Mouse (Mus musculus): Measurements from ENCODE around the gene Ccdc13. TPM values are rescaled to one million over a fixed set of nuclear protein-coding genes. Genes with fewer than 3 reads are reported as not detected.

Gene Ccdc13
- not detected in 2 replicates for polyA plus RNA-seq (2015; fragmentation: Nextera tagmentation; extraction: Ambion mirVana)

- peak within 1 kb of the TSS; percentile 28 for H3K4me3 ChIP-seq (ENCODE audit: low read depth, low read length)
- 4% methylated on average over 61 of the region's 61 CpGs for WGBS (ENCODE audit: insufficient replicate concordance)
- H3K9ac ChIP-seq (replicated peaks): no peak within 1 kb of the TSS
- H3K36me3 ChIP-seq (replicated peaks; ENCODE audit: insufficient read depth, low read length): no peaks in the 10 kb centered on the region
- DNase-seq: peak; percentile 69
- peak; percentile 52 for ATAC-seq
- TF ChIP-seq CTCF (IDR thresholded peaks at IDR 0.05; ENCODE audit: low read depth) (no peak), EP300 (IDR thresholded peaks at IDR 0.05; ENCODE audit: low read depth) (no peak)
- H3K4me1 ChIP-seq (ENCODE audit: insufficient read depth): peaks cover 11% of the 10 kb centered on the region
- H3K4me2 ChIP-seq (ENCODE audit: low read depth, low read length): peak within 1 kb of the TSS; percentile 67
- no peak within 1 kb of the TSS for H3K27ac ChIP-seq (ENCODE audit: low read depth)
- H3K27me3 ChIP-seq (ENCODE audit: insufficient read depth, low read length): 0 out of 2 replicates have a peak, but pooled peaks cover 6% of the 10 kb centered on the region
- H3K9me3 ChIP-seq (ENCODE audit: low read length): no peaks in the 10 kb centered on the region
Measured at GRCm38 (mm10) chr9:121838829-121839621, at the start of gene Ccdc13. Gene Ccdc13, minus strand, starts transcription at chr9:121839461.

DNA sequence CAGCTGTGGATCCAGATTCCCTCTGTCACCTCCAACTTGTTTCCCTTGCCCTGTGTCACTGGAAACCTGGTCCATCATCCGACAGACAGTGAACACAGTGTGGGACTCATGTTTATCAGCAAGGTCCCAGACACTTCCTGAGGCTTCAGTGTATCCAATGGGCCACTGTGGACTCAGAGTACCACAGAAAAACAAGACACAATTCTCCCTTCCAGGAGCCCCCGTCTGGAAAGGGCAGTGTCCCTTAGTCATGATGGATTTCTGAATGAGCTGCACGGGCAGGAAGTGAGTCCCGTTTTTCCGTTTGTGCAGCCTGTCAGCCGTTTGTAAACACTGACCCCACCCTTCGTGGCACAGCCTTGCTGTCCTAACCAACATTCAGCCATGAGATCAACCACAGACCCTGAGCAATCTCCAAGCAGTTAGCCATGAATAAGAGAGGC is 42.8 kb upstream of the Ccdc13 start:
- Histone ChIP-seq H3K4me3 (ENCODE audit: low read depth, low read length) (no peak overlapping the region), H3K27ac (ENCODE audit: low read depth) (peak overlapping the region; percentile 63), H3K9me3 (ENCODE audit: low read length) (no peaks in the 10 kb centered on the region), H3K9ac (replicated peaks) (no peak overlapping the region), H3K36me3 (replicated peaks; ENCODE audit: insufficient read depth, low read length) (no peaks in the 10 kb centered on the region), H3K4me1 (ENCODE audit: insufficient read depth) (peaks cover 5% of the 10 kb centered on the region; the same call in 1 of the 2 replicates), H3K4me2 (ENCODE audit: low read depth, low read length) (no peak overlapping the region), H3K27me3 (ENCODE audit: insufficient read depth, low read length) (no peaks in the 10 kb centered on the region)
- TF ChIP-seq EP300 (IDR thresholded peaks at IDR 0.05; ENCODE audit: low read depth): no peak; the same call in 1 of the 2 replicates
- no peak for TF ChIP-seq CTCF (IDR thresholded peaks at IDR 0.05; ENCODE audit: low read depth)
- no peak for DNase-seq
- peak; percentile 79 for ATAC-seq
- WGBS (ENCODE audit: insufficient replicate concordance): 27% methylated on average over 7 of the region's 7 CpGs

- Histone ChIP-seq H3K27me3 (ENCODE audit: insufficient read depth, low read length) (no peaks in the 10 kb centered on the region), H3K9ac (replicated peaks) (no peak overlapping the region), H3K4me1 (ENCODE audit: insufficient read depth) (peaks cover 5% of the 10 kb centered on the region; the same call in 1 of the 2 replicates), H3K36me3 (replicated peaks; ENCODE audit: insufficient read depth, low read length) (no peaks in the 10 kb centered on the region), H3K27ac (ENCODE audit: low read depth) (peak overlapping the region; percentile 63), H3K4me3 (ENCODE audit: low read depth, low read length) (no peak overlapping the region), H3K4me2 (ENCODE audit: low read depth, low read length) (no peak overlapping the region), H3K9me3 (ENCODE audit: low read length) (no peaks in the 10 kb centered on the region)
- TF ChIP-seq EP300 (IDR thresholded peaks at IDR 0.05; ENCODE audit: low read depth): no peak
- TF ChIP-seq CTCF (IDR thresholded peaks at IDR 0.05; ENCODE audit: low read depth): peak; percentile 38
- no peak for ATAC-seq
- no peak for DNase-seq
- WGBS (ENCODE audit: insufficient replicate concordance): 58% methylated on average over 6 of the region's 6 CpGs
Measured at GRCm38 (mm10) chr9:121881301-121881700, 42.0 kb upstream of the Ccdc13 start.

DNA sequence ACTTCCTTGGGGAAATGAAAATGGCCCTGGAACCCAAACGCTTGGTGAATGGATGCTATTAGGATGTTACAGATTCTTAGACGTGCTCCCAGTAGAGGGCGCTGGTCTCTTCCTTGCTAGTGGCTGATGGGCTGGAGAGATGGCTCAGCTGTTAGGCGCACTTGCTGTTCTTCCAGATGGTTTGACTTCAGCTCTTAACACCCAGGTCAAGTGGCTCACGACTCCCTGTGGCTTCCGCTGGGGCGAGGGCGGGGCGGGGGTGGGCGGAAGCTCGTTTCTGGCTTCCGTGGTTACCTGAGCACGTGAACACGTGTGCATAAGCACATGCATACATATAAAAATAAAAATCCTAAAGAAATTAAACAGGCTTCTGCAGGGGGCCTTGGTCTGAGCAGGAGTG is 41.6 kb upstream of the Ccdc13 start:
- WGBS (ENCODE audit: insufficient replicate concordance): 14% methylated on average over 14 of the region's 14 CpGs
- H3K4me2 ChIP-seq (ENCODE audit: low read depth, low read length): no peak overlapping the region
- H3K4me3 ChIP-seq (ENCODE audit: low read depth, low read length): no peak overlapping the region

DNA sequence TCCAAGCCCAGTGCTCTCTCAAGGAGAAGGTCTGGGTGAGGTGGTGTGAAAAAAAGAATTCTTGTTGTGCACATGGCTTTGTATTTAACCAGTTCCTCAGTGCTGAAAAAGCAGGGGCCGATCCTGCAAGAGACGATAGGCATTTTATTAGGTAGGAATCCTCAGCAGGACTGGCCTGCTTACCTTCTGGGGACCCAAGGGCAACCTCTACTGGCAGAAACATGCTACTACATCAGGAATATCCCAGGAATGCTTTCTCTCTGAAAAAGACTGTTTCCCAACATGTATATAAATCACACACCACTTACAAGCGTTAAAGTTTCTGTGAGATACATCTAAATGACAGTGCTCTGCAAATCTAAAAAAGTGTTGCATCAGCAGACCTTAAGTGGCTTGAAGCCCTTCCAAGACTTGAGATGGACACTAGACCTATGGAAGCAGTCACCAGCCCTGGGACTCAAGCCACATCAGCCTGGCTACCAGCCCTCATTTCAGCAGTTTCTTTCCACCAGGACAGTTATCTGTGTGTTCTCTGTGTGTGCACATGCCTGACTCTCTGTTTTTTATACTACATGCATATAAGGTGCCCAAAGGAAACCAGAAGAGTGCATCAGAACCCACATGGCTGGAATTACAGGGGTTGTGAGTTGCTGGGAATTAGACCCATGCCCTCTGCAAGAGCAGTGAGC is 37.9 kb upstream of the Ccdc13 start:
- H3K9ac ChIP-seq (replicated peaks): no peak overlapping the region
- H3K9me3 ChIP-seq (ENCODE audit: low read length): no peaks in the 10 kb centered on the region
- no peak overlapping the region for H3K27ac ChIP-seq (ENCODE audit: low read depth)
- TF ChIP-seq CTCF (IDR thresholded peaks at IDR 0.05; ENCODE audit: low read depth) (peak; percentile 84), EP300 (IDR thresholded peaks at IDR 0.05; ENCODE audit: low read depth) (no peak)
- no peaks in the 10 kb centered on the region for H3K27me3 ChIP-seq (ENCODE audit: insufficient read depth, low read length)
- H3K4me3 ChIP-seq (ENCODE audit: low read depth, low read length): no peak overlapping the region
- DNase-seq: no peak
- WGBS (ENCODE audit: insufficient replicate concordance): 30% methylated on average over 3 of the region's 3 CpGs
- no peak; the same call in 1 of the 2 replicates for ATAC-seq
- no peaks in the 10 kb centered on the region for H3K36me3 ChIP-seq (replicated peaks; ENCODE audit: insufficient read depth, low read length)
- no peak overlapping the region for H3K4me2 ChIP-seq (ENCODE audit: low read depth, low read length)
- H3K4me1 ChIP-seq (ENCODE audit: insufficient read depth): peaks cover 5% of the 10 kb centered on the region; the same call in 1 of the 2 replicates

More for the DNA sequence above, 41.6 kb upstream of the Ccdc13 start:
- TF ChIP-seq EP300 (IDR thresholded peaks at IDR 0.05; ENCODE audit: low read depth): no peak
- peak; percentile 83 for TF ChIP-seq CTCF (IDR thresholded peaks at IDR 0.05; ENCODE audit: low read depth)
- H3K36me3 ChIP-seq (replicated peaks; ENCODE audit: insufficient read depth, low read length): no peaks in the 10 kb centered on the region
- no peaks in the 10 kb centered on the region for H3K27me3 ChIP-seq (ENCODE audit: insufficient read depth, low read length)
- H3K9ac ChIP-seq (replicated peaks): no peak overlapping the region
- DNase-seq (peak; percentile 81), ATAC-seq (peak; percentile 50)
- H3K27ac ChIP-seq (ENCODE audit: low read depth): no peak overlapping the region
- H3K9me3 ChIP-seq (ENCODE audit: low read length): no peaks in the 10 kb centered on the region
- H3K4me1 ChIP-seq (ENCODE audit: insufficient read depth): peaks cover 5% of the 10 kb centered on the region; the same call in 1 of the 2 replicates

- Histone ChIP-seq H3K27me3 (ENCODE audit: insufficient read depth, low read length) (no peaks in the 10 kb centered on the region), H3K27ac (ENCODE audit: low read depth) (no peak overlapping the region), H3K4me2 (ENCODE audit: low read depth, low read length) (no peak overlapping the region), H3K4me1 (ENCODE audit: insufficient read depth) (no peaks in the 10 kb centered on the region), H3K4me3 (ENCODE audit: low read depth, low read length) (no peak overlapping the region), H3K9ac (replicated peaks) (no peak overlapping the region), H3K9me3 (ENCODE audit: low read length) (no peaks in the 10 kb centered on the region), H3K36me3 (replicated peaks; ENCODE audit: insufficient read depth, low read length) (no peaks in the 10 kb centered on the region)
- ATAC-seq (no peak), DNase-seq (no peak)
- TF ChIP-seq EP300 (IDR thresholded peaks at IDR 0.05; ENCODE audit: low read depth) (no peak), CTCF (IDR thresholded peaks at IDR 0.05; ENCODE audit: low read depth) (no peak)
Measured at GRCm38 (mm10) chr9:121873578-121873977, 34.3 kb upstream of the Ccdc13 start.
